Mouse (Mus musculus): ENCODE measurements around the gene Ptpn9.
"Not testable (repeated sequence)": the region's sequence is repeated elsewhere in the genome, so short reads cannot be mapped to it uniquely, and the experiment has no call there.

The Ptpn9 gene

DNA sequence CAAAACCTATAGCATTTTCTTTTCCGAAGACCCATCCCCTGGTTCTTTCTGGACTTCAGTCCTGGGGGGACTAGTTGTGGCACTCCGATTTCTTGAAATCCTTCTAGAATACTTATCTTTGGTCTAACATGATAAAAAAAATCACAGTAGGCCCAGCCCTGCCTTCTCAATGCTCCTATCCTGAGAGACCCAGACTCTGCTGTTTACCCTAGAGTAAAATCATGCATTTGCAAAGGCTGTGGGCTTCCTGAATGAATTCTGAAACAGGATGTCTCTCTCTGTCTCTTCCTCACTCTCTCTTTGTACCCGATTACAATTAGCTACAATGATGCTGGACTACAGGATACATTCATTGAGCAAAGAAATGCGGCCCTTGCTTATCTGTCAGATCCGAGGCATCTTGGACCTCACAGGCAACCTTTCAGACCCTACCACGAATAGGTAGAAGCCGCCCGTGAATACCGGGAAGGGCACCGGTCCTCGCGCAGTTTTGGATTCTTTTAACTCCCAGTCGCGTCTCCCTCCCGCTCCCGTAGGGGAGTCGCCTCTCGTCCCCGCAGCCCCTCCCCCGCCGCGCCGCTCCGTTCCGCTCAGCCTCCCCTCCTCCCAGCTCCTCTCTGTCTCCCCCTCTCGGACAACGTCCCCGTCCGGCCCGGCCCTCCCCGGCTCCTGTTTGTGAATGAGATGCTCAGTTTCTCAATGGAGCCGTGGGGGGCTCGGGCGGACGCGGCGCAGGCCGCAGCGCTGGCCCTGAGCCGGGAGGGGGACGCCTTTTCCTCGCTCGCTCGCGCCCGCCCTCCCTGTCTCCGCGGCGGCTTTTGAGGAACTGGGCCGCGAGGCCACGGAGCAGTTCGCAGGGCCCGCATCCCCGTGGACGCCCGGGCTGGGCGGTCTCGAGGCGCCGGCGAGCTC, at the start of gene Ptpn9:
Gene Ptpn9 (plus strand): TSS at position 638 of the 912 bp plus-strand sequence.
- ATAC-seq (ENCODE audit: insufficient number of reproducible peaks, low FRiP score, low TSS enrichment) = peak; percentile 96

- not testable (repeated sequence) for ATAC-seq (ENCODE audit: insufficient number of reproducible peaks, low FRiP score, low TSS enrichment)
Observed at GRCm38 (mm10) chr9:56947481-56947880, 47.2 kb upstream of the Ptpn9 start.

GRCm38 (mm10) chr9:56948699-56949098, 46.0 kb upstream of the Ptpn9 start:
- not testable (repeated sequence) for ATAC-seq (ENCODE audit: insufficient number of reproducible peaks, low FRiP score, low TSS enrichment)

DNA sequence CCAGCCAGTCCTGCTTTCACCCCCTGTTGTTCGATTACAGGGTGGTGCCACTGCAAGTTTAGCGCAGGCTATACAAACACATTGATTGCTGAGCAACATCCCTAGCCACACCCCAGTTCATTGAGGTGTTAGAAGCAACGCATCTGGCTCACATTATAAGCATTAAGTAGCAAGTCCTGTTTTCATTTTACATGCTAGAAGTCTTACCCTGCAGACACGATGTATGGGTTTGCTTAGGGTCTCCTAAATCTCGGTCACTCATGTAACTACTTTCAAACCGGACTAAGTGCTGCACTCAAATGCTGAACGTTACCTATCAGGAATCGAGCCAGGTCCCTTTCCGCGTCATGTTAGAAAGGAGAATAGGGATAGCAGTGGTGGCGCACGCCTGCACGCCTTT, 45.0 kb upstream of the Ptpn9 start:
- no peak for ATAC-seq (ENCODE audit: insufficient number of reproducible peaks, low FRiP score, low TSS enrichment)

- ATAC-seq (ENCODE audit: insufficient number of reproducible peaks, low FRiP score, low TSS enrichment) = peak; percentile 100
Observed at GRCm38 (mm10) chr9:56950414-56951400, 44.0 kb upstream of the Ptpn9 start, which contains the start of gene Snupn. Snupn (plus strand) TSS chr9:56950878.

- ATAC-seq (ENCODE audit: insufficient number of reproducible peaks, low FRiP score, low TSS enrichment) = no peak
Observed at GRCm38 (mm10) chr9:56953562-56953961, 41.2 kb upstream of the Ptpn9 start.

DNA sequence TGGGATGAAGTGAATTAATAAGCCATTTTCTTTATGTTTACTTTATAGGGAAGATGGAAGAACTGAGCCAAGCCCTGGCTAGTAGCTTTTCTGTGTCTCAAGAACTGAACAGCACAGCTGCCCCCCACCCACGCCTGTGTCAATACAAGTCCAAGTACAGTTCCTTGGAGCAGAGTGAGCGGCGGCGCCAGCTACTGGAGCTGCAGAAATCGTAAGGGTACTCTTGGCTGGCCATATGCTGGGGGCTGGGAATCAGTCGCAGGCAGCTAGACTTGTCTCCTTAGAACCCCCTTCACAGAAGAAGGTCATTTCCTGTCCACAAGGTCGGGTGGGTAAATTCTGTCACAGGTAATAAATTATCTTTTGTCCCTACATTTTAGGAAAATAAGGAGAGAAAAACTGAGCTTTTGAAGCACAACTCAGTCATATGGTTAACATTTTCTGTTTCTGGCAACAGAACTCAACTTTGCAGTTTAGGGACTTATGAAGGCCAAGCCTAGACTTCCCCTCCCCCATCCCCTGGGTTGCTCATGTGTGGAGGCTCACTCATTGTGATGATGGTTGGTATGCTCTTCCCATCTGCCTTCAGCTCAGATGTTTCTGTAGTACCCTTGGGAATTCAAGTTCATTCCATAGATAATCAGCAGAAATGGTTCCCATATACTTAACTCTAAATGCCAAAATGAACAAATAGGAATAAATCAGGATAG, 37.6 kb upstream of the Ptpn9 start:
- ATAC-seq (ENCODE audit: insufficient number of reproducible peaks, low FRiP score, low TSS enrichment) = no peak

DNA sequence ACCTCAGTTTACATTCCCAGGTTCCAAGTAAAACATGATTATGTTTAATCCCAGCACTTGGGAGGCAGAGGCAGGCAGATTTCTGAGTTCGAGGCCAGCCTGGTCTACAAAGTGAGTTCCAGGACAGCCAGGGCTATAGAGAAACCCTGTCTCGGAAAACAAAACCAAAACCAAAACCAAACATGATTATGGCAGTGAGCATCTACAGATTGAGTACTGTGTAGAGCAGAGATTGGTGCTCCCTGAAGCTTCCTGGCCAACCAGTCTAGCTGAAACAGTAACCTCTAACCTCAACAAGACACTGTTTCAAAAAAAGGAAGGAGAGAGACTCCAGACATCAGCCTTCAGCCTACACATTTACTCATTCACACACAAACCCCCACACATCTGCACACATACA, 36.0 kb upstream of the Ptpn9 start:
- no peak for ATAC-seq (ENCODE audit: insufficient number of reproducible peaks, low FRiP score, low TSS enrichment)

GRCm38 (mm10) chr9:56961591-56961990, 33.1 kb upstream of the Ptpn9 start:
- no peak for ATAC-seq (ENCODE audit: insufficient number of reproducible peaks, low FRiP score, low TSS enrichment)

DNA sequence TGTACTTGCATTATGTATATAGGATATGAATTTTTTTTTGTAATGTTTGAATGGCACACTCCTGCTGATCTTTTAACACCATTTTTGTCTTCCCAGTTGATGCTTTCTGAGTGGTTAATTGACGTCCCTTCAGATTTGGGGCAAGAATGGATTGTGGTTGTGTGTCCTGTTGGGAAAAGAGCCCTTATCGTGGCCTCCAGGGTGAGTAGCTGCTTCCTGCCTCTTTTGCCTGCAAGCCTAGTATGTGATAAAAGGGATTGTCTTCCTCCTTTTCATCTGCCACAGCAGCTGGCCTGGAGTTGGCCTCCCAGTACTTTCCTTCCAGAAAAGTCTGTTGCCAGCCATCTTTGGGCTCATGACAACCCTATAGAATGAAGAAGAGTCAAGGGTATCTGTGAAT, 24.6 kb upstream of the Ptpn9 start:
- no peak for ATAC-seq (ENCODE audit: insufficient number of reproducible peaks, low FRiP score, low TSS enrichment)

DNA sequence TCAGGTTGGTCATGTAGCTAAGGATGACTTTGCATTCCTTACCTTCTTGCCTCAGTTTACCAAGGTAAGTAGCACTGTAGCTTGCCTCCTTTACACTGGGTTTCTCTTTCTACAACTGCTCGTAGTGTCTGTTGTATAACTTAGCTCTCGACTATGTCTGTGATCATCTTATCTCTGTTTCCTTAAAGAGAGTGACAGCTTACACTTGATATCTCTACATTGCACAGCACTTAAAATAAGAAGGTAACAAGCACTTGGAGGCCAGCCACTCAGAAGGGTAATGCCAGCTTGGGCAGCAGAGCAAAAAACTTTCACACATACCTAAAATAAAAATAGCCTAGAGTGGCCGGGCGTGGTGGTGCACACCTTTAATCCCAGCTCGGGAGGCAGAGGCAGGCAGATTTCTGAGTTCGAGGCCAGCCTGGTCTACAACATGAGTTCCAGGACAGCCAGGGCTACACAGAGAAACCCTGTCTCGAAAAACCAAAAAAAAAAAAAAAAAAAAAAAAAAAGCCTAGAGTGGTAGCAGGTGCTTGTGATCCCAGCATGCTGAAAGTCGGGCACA, 20.7 kb upstream of the Ptpn9 start:
- ATAC-seq (ENCODE audit: insufficient number of reproducible peaks, low FRiP score, low TSS enrichment) = no peak

DNA sequence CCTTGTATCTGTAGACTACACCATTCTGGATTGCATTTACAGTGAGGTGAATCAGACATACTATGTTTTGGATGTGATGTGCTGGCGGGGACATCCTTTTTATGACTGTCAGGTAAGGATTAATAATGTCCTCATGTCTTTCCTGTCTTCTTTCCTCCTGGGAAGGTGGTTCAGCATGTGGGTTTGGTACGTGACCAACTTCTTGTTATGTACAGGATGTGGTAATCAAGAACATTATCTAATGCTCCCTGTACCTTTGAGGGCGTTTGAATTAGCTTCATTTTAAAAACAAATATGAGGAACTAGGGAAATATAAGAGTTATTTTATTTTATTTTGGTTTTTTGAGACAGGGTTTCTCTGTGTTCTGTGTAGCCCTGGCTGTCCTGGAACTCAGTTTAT, 19.5 kb upstream of the Ptpn9 start:
- no peak for ATAC-seq (ENCODE audit: insufficient number of reproducible peaks, low FRiP score, low TSS enrichment)

GRCm38 (mm10) chr9:56980186-56980585, 14.5 kb upstream of the Ptpn9 start:
- no peak for ATAC-seq (ENCODE audit: insufficient number of reproducible peaks, low FRiP score, low TSS enrichment)

GRCm38 (mm10) chr9:56981502-56981901, 13.2 kb upstream of the Ptpn9 start:
- ATAC-seq (ENCODE audit: insufficient number of reproducible peaks, low FRiP score, low TSS enrichment) = no peak

- ATAC-seq (ENCODE audit: insufficient number of reproducible peaks, low FRiP score, low TSS enrichment) = peak; percentile 57; the same call in 1 of the 2 replicates
Observed at GRCm38 (mm10) chr9:56995198-56996027, 690 bp downstream of the Ptpn9 start.

GRCm38 (mm10) chr9:56996028-56996346, 1.3 kb downstream of the Ptpn9 start:
- ATAC-seq (ENCODE audit: insufficient number of reproducible peaks, low FRiP score, low TSS enrichment) = no peak

DNA sequence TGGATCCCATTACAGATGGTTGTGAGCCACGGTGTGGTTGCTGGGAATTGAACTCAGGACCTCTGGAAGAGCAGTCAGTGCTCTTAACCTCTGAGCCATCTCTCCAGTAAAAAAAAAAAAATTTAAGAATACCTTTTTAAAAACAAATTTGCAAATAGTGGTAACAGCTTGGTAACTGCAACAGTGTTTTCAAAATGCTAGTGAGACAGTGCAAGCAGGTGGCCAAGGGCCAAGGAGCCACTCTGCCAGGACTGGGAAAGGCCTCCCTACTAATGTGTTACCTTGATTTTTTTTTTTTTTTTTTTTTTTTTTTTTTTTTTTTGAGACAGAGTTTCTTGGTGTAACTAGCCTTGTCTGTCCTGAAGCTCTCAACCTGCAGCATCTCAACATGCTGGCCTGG, 2.5 kb downstream of the Ptpn9 start:
- not testable (repeated sequence) for ATAC-seq (ENCODE audit: insufficient number of reproducible peaks, low FRiP score, low TSS enrichment)

DNA sequence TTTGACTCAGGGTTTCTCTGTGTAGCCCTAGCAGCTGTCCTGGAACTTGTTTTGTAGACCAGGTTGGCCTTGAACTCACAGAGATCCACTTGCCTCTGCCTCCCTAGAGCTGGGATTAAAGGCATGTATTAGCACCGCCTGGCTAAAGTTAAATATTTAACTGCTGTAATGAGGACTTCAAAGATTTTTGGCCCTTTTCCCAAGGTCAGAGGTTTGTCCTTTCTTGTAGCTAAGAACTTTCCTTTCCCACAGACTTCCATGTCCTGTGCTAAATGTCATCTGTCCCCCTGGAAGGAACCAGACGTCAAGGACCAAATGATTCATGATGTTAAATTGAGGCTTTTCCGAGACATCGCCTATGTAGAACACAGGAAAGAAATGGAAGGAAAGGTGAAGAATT, 8.3 kb downstream of the Ptpn9 start:
- ATAC-seq (ENCODE audit: insufficient number of reproducible peaks, low FRiP score, low TSS enrichment) = no peak

GRCm38 (mm10) chr9:57012393-57012792, 17.7 kb downstream of the Ptpn9 start:
- no peak for ATAC-seq (ENCODE audit: insufficient number of reproducible peaks, low FRiP score, low TSS enrichment)

Measured in cerebellum, adult (tissue).